Mouse (Mus musculus) limb, embryonic 10.5 days (tissue): ENCODE measurements around the gene Flot1. TPM values are rescaled to one million over a fixed set of nuclear protein-coding genes. Genes with fewer than 3 reads are reported as not detected.

ENCODE experiments used
- DNase-seq: peaks from one replicate; pipeline ENCODE4 v3.0.0-alpha.2; 2017; ENCODE audit warnings: low spot score
- H3K27ac ChIP-seq: fragments of 300-500 bp; sonication (generic); 2 replicates; pipeline ENCODE4 v1.5.1; 2016; ENCODE audit warnings: mild to moderate bottlenecking
- H3K27me3 ChIP-seq: fragments of 300-500 bp; sonication (generic); 2 replicates; pipeline ENCODE4 v1.6.1; 2016; ENCODE audit warnings: low read depth, mild to moderate bottlenecking; ENCODE audit not compliant: poor library complexity, severe bottlenecking
- H3K36me3 ChIP-seq: fragments of 300-500 bp; sonication (generic); 2 replicates; pipeline ENCODE4 v1.6.1; 2016; ENCODE audit warnings: mild to moderate bottlenecking, moderate library complexity
- H3K4me1 ChIP-seq: fragments of 300-500 bp; sonication (generic); 2 replicates; pipeline ENCODE4 v1.6.1; 2016
- H3K4me3 ChIP-seq: fragments of 300-500 bp; sonication (generic); 2 replicates; pipeline ENCODE4 v1.5.1; 2016; ENCODE audit warnings: mild to moderate bottlenecking, moderate library complexity
- H3K9me3 ChIP-seq: fragments of 300-500 bp; sonication (generic); replicated peaks from 2 replicates; pipeline ENCODE4 v1.6.1; 2016; ENCODE audit warnings: mild to moderate bottlenecking
- WGBS: fragments of 180-500 bp; shearing (Covaris S2); methylation state at CpG from one replicate; pipeline ENCODE4 v1.1.7; 2016; 5-methylcytosine and 5-hydroxymethylcytosine counted together
- polyA plus RNA-seq: library from polyadenylated mRNA; unstranded; fragments of >200 nt; fragmentation: Nextera tagmentation; extraction: Ambion mirVana; gene quantifications from 2 replicates; pipeline ENCODE4 v1.2.1, GENCODE M21; 2016

Gene Flot1
- polyA plus RNA-seq, 1 experiment from 2014 or later, result 49.7 TPM

- no peaks in the 10 kb centered on the region for H3K4me1 ChIP-seq
- H3K27ac ChIP-seq, result no peak overlapping the region
- DNase-seq, result no peak
- no peaks in the 10 kb centered on the region for H3K36me3 ChIP-seq
- no peaks in the 10 kb centered on the region for H3K9me3 ChIP-seq
- H3K4me3 ChIP-seq, result no peak overlapping the region
- WGBS, result 93% methylated on average over 2 of the region's 2 CpGs
- H3K27me3 ChIP-seq, result no peaks in the 10 kb centered on the region
Observed at GRCm38 (mm10) chr17:35792837-35793236, 30.2 kb upstream of the Flot1 start.

GRCm38 (mm10) chr17:35795099-35795498 is 27.9 kb upstream of the Flot1 start:
- no peaks in the 10 kb centered on the region for H3K27me3 ChIP-seq
- no peak overlapping the region for H3K4me3 ChIP-seq
- H3K27ac ChIP-seq, result no peak overlapping the region
- no peaks in the 10 kb centered on the region for H3K9me3 ChIP-seq
- H3K36me3 ChIP-seq, result no peaks in the 10 kb centered on the region
- H3K4me1 ChIP-seq, result no peaks in the 10 kb centered on the region
- no peak for DNase-seq
- WGBS, result 64% methylated on average over 2 of the region's 2 CpGs

- no peak overlapping the region for H3K27ac ChIP-seq
- WGBS, result 87% methylated on average over 6 of the region's 6 CpGs
Observed at GRCm38 (mm10) chr17:35795656-35796055, 27.4 kb upstream of the Flot1 start.

GRCm38 (mm10) chr17:35796835-35797234 is 26.2 kb upstream of the Flot1 start:
- H3K4me3 ChIP-seq, result no peak overlapping the region
- H3K9me3 ChIP-seq, result no peaks in the 10 kb centered on the region
- H3K4me1 ChIP-seq, result no peaks in the 10 kb centered on the region
- DNase-seq, result no peak
- H3K27ac ChIP-seq, result no peak overlapping the region
- WGBS, result 69% methylated on average over 5 of the region's 5 CpGs
- H3K27me3 ChIP-seq, result no peaks in the 10 kb centered on the region
- no peaks in the 10 kb centered on the region for H3K36me3 ChIP-seq

More at GRCm38 (mm10) chr17:35795656-35796055, 27.4 kb upstream of the Flot1 start:
- no peaks in the 10 kb centered on the region for H3K4me1 ChIP-seq
- no peaks in the 10 kb centered on the region for H3K36me3 ChIP-seq
- no peaks in the 10 kb centered on the region for H3K27me3 ChIP-seq
- H3K4me3 ChIP-seq, result no peak overlapping the region
- no peak for DNase-seq
- H3K9me3 ChIP-seq, result no peaks in the 10 kb centered on the region

GRCm38 (mm10) chr17:35800905-35801304 is 22.1 kb upstream of the Flot1 start:
- no peak for DNase-seq
- 81% methylated on average over 2 of the region's 2 CpGs for WGBS

GRCm38 (mm10) chr17:35803020-35803419 is 20.0 kb upstream of the Flot1 start:
- H3K4me3 ChIP-seq, result no peak overlapping the region
- WGBS, result 84% methylated on average over 6 of the region's 6 CpGs
- no peaks in the 10 kb centered on the region for H3K9me3 ChIP-seq
- H3K27ac ChIP-seq, result no peak overlapping the region
- H3K36me3 ChIP-seq, result no peaks in the 10 kb centered on the region
- no peaks in the 10 kb centered on the region for H3K27me3 ChIP-seq
- H3K4me1 ChIP-seq, result no peaks in the 10 kb centered on the region
- no peak for DNase-seq

More at GRCm38 (mm10) chr17:35800905-35801304, 22.1 kb upstream of the Flot1 start:
- Histone ChIP-seq H3K27ac (no peak overlapping the region), H3K9me3 (no peaks in the 10 kb centered on the region), H3K4me3 (no peak overlapping the region), H3K36me3 (no peaks in the 10 kb centered on the region), H3K4me1 (no peaks in the 10 kb centered on the region), H3K27me3 (no peaks in the 10 kb centered on the region)

GRCm38 (mm10) chr17:35803858-35804399 is 19.1 kb upstream of the Flot1 start:
- 90% methylated on average over 4 of the region's 4 CpGs for WGBS
- Histone ChIP-seq H3K36me3 (no peaks in the 10 kb centered on the region), H3K9me3 (no peaks in the 10 kb centered on the region), H3K27me3 (no peaks in the 10 kb centered on the region), H3K27ac (no peak overlapping the region), H3K4me1 (no peaks in the 10 kb centered on the region), H3K4me3 (no peak overlapping the region)
- DNase-seq, result no peak

GRCm38 (mm10) chr17:35808073-35808472 is 15.0 kb upstream of the Flot1 start:
- 87% methylated on average over 9 of the region's 9 CpGs for WGBS
- H3K4me3 ChIP-seq, result no peak overlapping the region
- DNase-seq, result no peak
- H3K27ac ChIP-seq, result no peak overlapping the region
- H3K9me3 ChIP-seq, result no peaks in the 10 kb centered on the region
- H3K4me1 ChIP-seq, result no peaks in the 10 kb centered on the region
- H3K27me3 ChIP-seq, result no peaks in the 10 kb centered on the region
- H3K36me3 ChIP-seq, result no peaks in the 10 kb centered on the region

GRCm38 (mm10) chr17:35809395-35809794 is 13.6 kb upstream of the Flot1 start:
- H3K9me3 ChIP-seq, result no peaks in the 10 kb centered on the region
- no peaks in the 10 kb centered on the region for H3K36me3 ChIP-seq
- 90% methylated on average over 11 of the region's 11 CpGs for WGBS
- H3K4me1 ChIP-seq, result no peaks in the 10 kb centered on the region
- H3K4me3 ChIP-seq, result no peak overlapping the region
- H3K27ac ChIP-seq, result no peak overlapping the region
- H3K27me3 ChIP-seq, result no peaks in the 10 kb centered on the region
- no peak for DNase-seq

GRCm38 (mm10) chr17:35810900-35811648 is 12.0 kb upstream of the Flot1 start:
- Histone ChIP-seq H3K4me3 (no peak overlapping the region), H3K9me3 (no peaks in the 10 kb centered on the region), H3K36me3 (no peaks in the 10 kb centered on the region), H3K27me3 (0 out of 2 replicates have a peak, but pooled peaks cover 2% of the 10 kb centered on the region), H3K4me1 (no peaks in the 10 kb centered on the region; the same call in 1 of the 2 replicates), H3K27ac (no peak overlapping the region)
- DNase-seq, result no peak
- WGBS, result 90% methylated on average over 5 of the region's 5 CpGs

GRCm38 (mm10) chr17:35812307-35812706 is 10.7 kb upstream of the Flot1 start:
- H3K27me3 ChIP-seq, result 0 out of 2 replicates have a peak, but pooled peaks cover 7% of the 10 kb centered on the region
- DNase-seq, result no peak
- no peak overlapping the region for H3K4me3 ChIP-seq
- H3K4me1 ChIP-seq, result peaks cover 12% of the 10 kb centered on the region
- 81% methylated on average over 5 of the region's 5 CpGs for WGBS
- no peak overlapping the region for H3K27ac ChIP-seq
- H3K36me3 ChIP-seq, result no peaks in the 10 kb centered on the region
- H3K9me3 ChIP-seq, result no peaks in the 10 kb centered on the region

- 81% methylated on average over 6 of the region's 6 CpGs for WGBS
- H3K27ac ChIP-seq, result no peak overlapping the region
- H3K9me3 ChIP-seq, result no peaks in the 10 kb centered on the region
- no peak overlapping the region for H3K4me3 ChIP-seq
- H3K27me3 ChIP-seq, result 0 out of 2 replicates have a peak, but pooled peaks cover 7% of the 10 kb centered on the region
- H3K36me3 ChIP-seq, result no peaks in the 10 kb centered on the region
- H3K4me1 ChIP-seq, result peaks cover 16% of the 10 kb centered on the region
- DNase-seq, result no peak
Observed at GRCm38 (mm10) chr17:35812736-35813135, 10.3 kb upstream of the Flot1 start.

- H3K36me3 ChIP-seq, result no peaks in the 10 kb centered on the region
- H3K9me3 ChIP-seq, result no peaks in the 10 kb centered on the region
- no peak overlapping the region for H3K27ac ChIP-seq
- WGBS, result 79% methylated on average over 7 of the region's 7 CpGs
- no peak overlapping the region for H3K4me3 ChIP-seq
- no peak for DNase-seq
- peaks cover 16% of the 10 kb centered on the region for H3K4me1 ChIP-seq
- H3K27me3 ChIP-seq, result 0 out of 2 replicates have a peak, but pooled peaks cover 7% of the 10 kb centered on the region
Observed at GRCm38 (mm10) chr17:35813245-35813647, 9.8 kb upstream of the Flot1 start.
